Mouse (Mus musculus) MEL (cell line): ENCODE data around the gene Skida1.

Experiments
- CTCF ChIP-seq, 3 experiments: IDR thresholded peaks in 2 of 3; conservative IDR thresholded peaks in 1 of 3; 2 replicates each; pipeline ENCODE4 v1.5.1; 2011 to 2012; ENCODE audit warnings: low read length in 3 of 3, low read depth in 2 of 3, mild to moderate bottlenecking in 2 of 3, improper control_type of control experiment in 1 of 3, inconsistent platforms in 1 of 3, mixed read lengths in 1 of 3, moderate library complexity in 1 of 3; ENCODE audit not compliant: control insufficient read depth in 1 of 3, insufficient read depth in 1 of 3, poor library complexity in 1 of 3, severe bottlenecking in 1 of 3
- EP300 ChIP-seq, 2 experiments: IDR thresholded peaks; 2 replicates each; pipeline ENCODE4 v1.6.1; 2011; ENCODE audit warnings: improper control_type of control experiment in 2 of 2, low read length in 2 of 2, low read depth in 1 of 2, mild to moderate bottlenecking in 1 of 2
- GATA1 ChIP-seq: IDR thresholded peaks from 2 replicates; pipeline ENCODE4 v1.6.1; 2011; ENCODE audit warnings: low read depth, low read length, improper control_type of control experiment
- MAZ ChIP-seq: IDR thresholded peaks from 2 replicates; pipeline ENCODE4 v1.6.1; 2012; ENCODE audit warnings: low read depth, mild to moderate bottlenecking, inconsistent platforms, low read length, improper control_type of control experiment
- MYB ChIP-seq: IDR thresholded peaks from 2 replicates; pipeline ENCODE4 v1.6.1; 2011; ENCODE audit warnings: mild to moderate bottlenecking, low read depth, low read length, improper control_type of control experiment
- MYC ChIP-seq: IDR thresholded peaks from 2 replicates; pipeline ENCODE4 v1.6.1; 2011; ENCODE audit warnings: low read depth, mild to moderate bottlenecking, low read length, improper control_type of control experiment, moderate library complexity
- POLR2A ChIP-seq, 2 experiments: IDR thresholded peaks; 2 replicates each; pipeline ENCODE4 v1.6.1; 2011 to 2012; ENCODE audit warnings: low read length in 2 of 2, mild to moderate bottlenecking in 2 of 2, control low read depth in 1 of 2, improper control_type of control experiment in 1 of 2, low read depth in 1 of 2, moderate library complexity in 1 of 2; ENCODE audit not compliant: control insufficient read depth in 1 of 2, insufficient read depth in 1 of 2, poor library complexity in 1 of 2
- RAD21 ChIP-seq: IDR thresholded peaks from 2 replicates; pipeline ENCODE4 v1.6.1; 2011; ENCODE audit warnings: mild to moderate bottlenecking, low read depth, low read length, improper control_type of control experiment
- USF2 ChIP-seq, 2 experiments: IDR thresholded peaks; 2 replicates each; pipeline ENCODE4 v1.6.1; 2011 to 2012; ENCODE audit warnings: improper control_type of control experiment in 2 of 2, low read length in 2 of 2, borderline replicate concordance in 1 of 2, inconsistent platforms in 1 of 2, low read depth in 1 of 2, mild to moderate bottlenecking in 1 of 2; ENCODE audit not compliant: insufficient read depth in 1 of 2

DNA sequence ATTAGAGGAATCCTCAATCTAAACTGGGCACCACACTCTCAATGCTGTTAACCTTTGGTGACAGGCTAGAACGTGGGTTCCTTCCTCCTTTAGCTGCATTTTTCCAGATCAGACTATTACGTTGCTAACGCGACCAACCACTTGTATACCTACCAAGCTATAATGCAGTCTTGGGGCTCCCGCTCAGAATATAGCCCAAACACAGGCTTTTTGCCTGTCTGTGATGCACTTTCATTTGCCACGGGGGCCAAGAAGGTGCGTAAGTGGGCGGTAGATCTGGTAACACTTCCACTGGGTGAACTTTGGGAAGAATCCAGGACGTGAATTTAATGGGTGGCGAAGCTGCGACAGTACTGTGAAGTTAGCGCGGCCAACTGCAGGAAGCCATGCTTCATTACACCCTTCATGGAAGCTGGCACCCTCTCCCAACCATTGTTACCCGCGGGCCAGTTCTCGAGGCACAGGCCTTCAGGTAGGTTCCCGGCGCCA is 15.0 kb upstream of the Skida1 start:
- TF ChIP-seq MAZ (0 out of 2 replicates have a peak, but pooled peaks have one; percentile 27), CTCF (IDR thresholded peaks at IDR 0.05 in 2 of 3, conservative IDR thresholded peaks at IDR 0.05 in 1 of 3; ENCODE audit: control insufficient read depth in 1 of 3, insufficient read depth in 1 of 3, low read depth in 2 of 3, low read length in 3 of 3, poor library complexity in 1 of 3, severe bottlenecking in 1 of 3) (no peak), USF2 (IDR thresholded peaks at IDR 0.05; ENCODE audit: borderline replicate concordance in 1 of 2, insufficient read depth in 1 of 2, low read depth in 1 of 2, low read length in 2 of 2) (no peak), GATA1 (no peak), POLR2A (IDR thresholded peaks at IDR 0.05; ENCODE audit: control insufficient read depth in 1 of 2, insufficient read depth in 1 of 2, low read depth in 1 of 2, low read length in 2 of 2, poor library complexity in 1 of 2) (peak in 1 of 2 experiments; percentile 61; a peak in 2 of 4 replicates), MYB (no peak), RAD21 (no peak), EP300 (IDR thresholded peaks at IDR 0.05; ENCODE audit: low read depth in 1 of 2, low read length in 2 of 2) (peak; percentile 31 to 55; a peak in 2 of 4 replicates), MYC (peak; percentile 63; the same call in 1 of the 2 replicates)
